Mouse (Mus musculus): ENCODE measurements around the gene Sergef.

GRCm38 (mm10) chr7:46559006-46559405 is 80.6 kb downstream of the Sergef start:
- no peak for TF ChIP-seq CTCF (IDR thresholded peaks at IDR 0.05; ENCODE audit: low read depth, low read length)
- no peak for TF ChIP-seq GATA1 (IDR thresholded peaks at IDR 0.05; ENCODE audit: borderline replicate concordance, low read length)
- no peak for TF ChIP-seq GATA2 (IDR thresholded peaks at IDR 0.05; ENCODE audit: borderline replicate concordance, low read depth, low read length)
- no peak for TF ChIP-seq TAL1 (conservative IDR thresholded peaks at IDR 0.05; ENCODE audit: low read depth, low read length)
- TF ChIP-seq POLR2AphosphoS5 (IDR thresholded peaks at IDR 0.05; ENCODE audit: insufficient replicate concordance, low read depth, low read length): no peak

All from G1E (cell line).